Mouse (Mus musculus): ENCODE measurements around the gene Hcrt. TPM values are rescaled to one million over a fixed set of nuclear protein-coding genes. Genes with fewer than 3 reads are reported as not detected.

The Hcrt gene
- polyA plus RNA-seq, 1 experiment, result not detected

- TF ChIP-seq USF1 (IDR thresholded peaks at IDR 0.05; ENCODE audit: low read depth) (no peak), FOSL1 (IDR thresholded peaks at IDR 0.05; ENCODE audit: insufficient read depth, low read length, poor library complexity, severe bottlenecking) (no peak), MYOD1 (IDR thresholded peaks at IDR 0.05; ENCODE audit: control insufficient read depth, insufficient read length, low read depth) (no peak), CTCF (IDR thresholded peaks at IDR 0.05; ENCODE audit: control insufficient read depth, insufficient read depth, insufficient read length) (no peak), CEBPB (IDR thresholded peaks at IDR 0.05; ENCODE audit: low read depth) (no peak), MYOG (IDR thresholded peaks at IDR 0.05; ENCODE audit: control insufficient read depth, extremely low read depth, insufficient read length) (no peak), MAX (IDR thresholded peaks at IDR 0.05) (no peak)
- no peak overlapping the region for H3K4me3 ChIP-seq (ENCODE audit: insufficient read depth, poor library complexity, severe bottlenecking)
- H3ac ChIP-seq (ENCODE audit: control insufficient read depth, insufficient read length, low read depth), result no peak overlapping the region
- no peaks in the 10 kb centered on the region for H3K36me3 ChIP-seq (ENCODE audit: control insufficient read depth, insufficient read depth)
- H3K27me3 ChIP-seq (ENCODE audit: control insufficient read depth, insufficient read depth, insufficient read length), result no peaks in the 10 kb centered on the region
- no peaks in the 10 kb centered on the region for H3K79me3 ChIP-seq (ENCODE audit: low read depth)
- H3K79me2 ChIP-seq (ENCODE audit: control insufficient read depth, insufficient read depth), result no peaks in the 10 kb centered on the region
These were observed 13.2 kb upstream of the Hcrt start for GRCm38 (mm10) chr11:100775921-100776320.

- H3K79me2 ChIP-seq (ENCODE audit: control insufficient read depth, insufficient read depth), result no peaks in the 10 kb centered on the region
- H3K36me3 ChIP-seq (ENCODE audit: control insufficient read depth, insufficient read depth), result no peaks in the 10 kb centered on the region
- no peak overlapping the region for H3ac ChIP-seq (ENCODE audit: control insufficient read depth, insufficient read length, low read depth)
- no peaks in the 10 kb centered on the region for H3K79me3 ChIP-seq (ENCODE audit: low read depth)
- H3K4me3 ChIP-seq (ENCODE audit: insufficient read depth, poor library complexity, severe bottlenecking), result no peak overlapping the region
- TF ChIP-seq USF1 (IDR thresholded peaks at IDR 0.05; ENCODE audit: low read depth), result no peak
- TF ChIP-seq CTCF (IDR thresholded peaks at IDR 0.05; ENCODE audit: control insufficient read depth, insufficient read depth, insufficient read length), result no peak
- TF ChIP-seq MYOG (IDR thresholded peaks at IDR 0.05; ENCODE audit: control insufficient read depth, extremely low read depth, insufficient read length), result no peak
- no peak for TF ChIP-seq CEBPB (IDR thresholded peaks at IDR 0.05; ENCODE audit: low read depth)
- H3K27me3 ChIP-seq (ENCODE audit: control insufficient read depth, insufficient read depth, insufficient read length), result no peaks in the 10 kb centered on the region
These were observed 11.5 kb upstream of the Hcrt start for GRCm38 (mm10) chr11:100774261-100774660.

DNA sequence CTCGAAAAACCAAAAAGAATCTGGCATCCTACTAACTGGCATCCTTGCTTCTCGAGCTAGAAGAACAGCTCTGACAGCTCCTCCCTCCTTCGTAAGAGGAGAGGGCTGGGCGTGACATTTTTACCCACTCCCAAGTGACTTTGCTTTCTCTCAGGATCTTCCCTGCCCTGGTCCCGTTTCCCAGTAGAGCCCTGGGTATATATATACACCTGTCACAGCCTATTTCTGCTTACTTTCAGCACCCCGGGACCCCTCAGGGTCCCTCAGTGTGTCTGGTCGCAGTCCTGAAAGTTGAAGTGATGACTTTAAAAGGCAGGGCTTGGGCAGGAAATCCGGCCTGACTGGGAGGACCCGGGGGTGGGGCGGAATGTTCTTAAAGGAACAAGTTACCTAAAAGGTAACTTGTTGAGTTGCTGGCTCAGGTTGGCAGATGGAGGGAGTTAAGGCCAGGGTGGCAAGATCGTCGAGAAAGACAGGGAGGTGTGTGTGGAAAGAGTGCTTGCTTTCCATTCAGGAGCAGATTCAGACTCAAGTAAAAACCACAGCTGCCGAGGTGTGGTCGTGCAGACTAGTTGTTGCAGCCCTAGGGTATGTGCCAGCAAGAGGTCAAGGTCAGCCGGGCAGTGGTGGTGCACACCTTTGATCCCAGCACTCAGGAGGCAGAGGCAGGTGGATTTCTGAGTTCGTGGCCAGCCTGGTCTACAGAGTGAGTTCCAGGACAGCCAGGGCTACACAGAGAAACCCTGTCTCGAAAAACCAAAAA, 8.1 kb upstream of the Hcrt start, which contains the start of gene Ghdc:
Gene Ghdc, minus strand, starts transcription at position 312 of the 763 bp plus-strand sequence.
- H3K36me3 ChIP-seq (ENCODE audit: control insufficient read depth, insufficient read depth), result no peaks in the 10 kb centered on the region
- H3ac ChIP-seq (ENCODE audit: control insufficient read depth, insufficient read length, low read depth), result peak within 1 kb of the TSS; percentile 54
- peak within 1 kb of the TSS; percentile 40 for H3K4me3 ChIP-seq (ENCODE audit: insufficient read depth, poor library complexity, severe bottlenecking)
- H3K79me3 ChIP-seq (ENCODE audit: low read depth), result no peaks in the 10 kb centered on the region
- H3K27me3 ChIP-seq (ENCODE audit: control insufficient read depth, insufficient read depth, insufficient read length), result no peaks in the 10 kb centered on the region
- H3K79me2 ChIP-seq (ENCODE audit: control insufficient read depth, insufficient read depth), result no peaks in the 10 kb centered on the region
- TF ChIP-seq CTCF (IDR thresholded peaks at IDR 0.05; ENCODE audit: control insufficient read depth, insufficient read depth, insufficient read length) (no peak), MAX (IDR thresholded peaks at IDR 0.05) (peak; percentile 6), MYOD1 (IDR thresholded peaks at IDR 0.05; ENCODE audit: control insufficient read depth, insufficient read length, low read depth) (no peak)

- H3K27me3 ChIP-seq (ENCODE audit: control insufficient read depth, insufficient read depth, insufficient read length), result peaks cover 3% of the 10 kb centered on the region
- peak overlapping the region; percentile 40 for H3K4me3 ChIP-seq (ENCODE audit: insufficient read depth, poor library complexity, severe bottlenecking)
- no peaks in the 10 kb centered on the region for H3K79me3 ChIP-seq (ENCODE audit: low read depth)
- no peaks in the 10 kb centered on the region for H3K79me2 ChIP-seq (ENCODE audit: control insufficient read depth, insufficient read depth)
- no peaks in the 10 kb centered on the region for H3K36me3 ChIP-seq (ENCODE audit: control insufficient read depth, insufficient read depth)
- TF ChIP-seq CTCF (IDR thresholded peaks at IDR 0.05; ENCODE audit: control insufficient read depth, insufficient read depth, insufficient read length) (no peak), MYOD1 (IDR thresholded peaks at IDR 0.05; ENCODE audit: control insufficient read depth, insufficient read length, low read depth) (no peak), MAX (IDR thresholded peaks at IDR 0.05) (no peak)
- H3ac ChIP-seq (ENCODE audit: control insufficient read depth, insufficient read length, low read depth), result peak overlapping the region; percentile 4
These were observed 7.2 kb upstream of the Hcrt start for GRCm38 (mm10) chr11:100769980-100770379.

DNA sequence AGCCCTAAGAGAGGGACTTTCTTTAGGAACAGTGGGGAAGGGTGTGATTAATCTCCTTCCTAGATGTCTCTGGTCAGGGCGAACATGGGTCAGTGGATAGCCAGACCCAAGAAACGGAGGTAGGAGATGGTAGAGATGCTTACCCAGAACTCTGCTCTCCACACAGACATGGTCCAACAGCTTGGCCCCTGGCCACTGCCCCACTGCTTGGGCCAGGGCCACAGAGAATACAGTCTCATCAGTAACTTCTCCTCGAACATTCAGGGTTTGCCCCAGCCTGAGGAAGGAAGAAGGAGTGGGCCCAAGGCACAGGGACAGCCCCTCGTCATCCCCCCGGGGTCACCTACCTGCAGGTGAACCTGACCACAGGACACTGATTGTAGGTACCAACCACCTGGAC, 5.1 kb upstream of the Hcrt start:
- no peaks in the 10 kb centered on the region for H3K36me3 ChIP-seq (ENCODE audit: control insufficient read depth, insufficient read depth)

GRCm38 (mm10) chr11:100766726-100767125, 4.0 kb upstream of the Hcrt start:
- no peaks in the 10 kb centered on the region for H3K79me3 ChIP-seq (ENCODE audit: low read depth)
- no peak for TF ChIP-seq MYOG (IDR thresholded peaks at IDR 0.05; ENCODE audit: control insufficient read depth, extremely low read depth, insufficient read length)
- no peak for TF ChIP-seq CEBPB (IDR thresholded peaks at IDR 0.05; ENCODE audit: low read depth)
- TF ChIP-seq USF1 (IDR thresholded peaks at IDR 0.05; ENCODE audit: low read depth), result no peak
- no peaks in the 10 kb centered on the region for H3K79me2 ChIP-seq (ENCODE audit: control insufficient read depth, insufficient read depth)
- H3ac ChIP-seq (ENCODE audit: control insufficient read depth, insufficient read length, low read depth), result no peak overlapping the region
- peaks cover 16% of the 10 kb centered on the region for H3K27me3 ChIP-seq (ENCODE audit: control insufficient read depth, insufficient read depth, insufficient read length)
- H3K4me3 ChIP-seq (ENCODE audit: insufficient read depth, poor library complexity, severe bottlenecking), result no peak overlapping the region
- H3K36me3 ChIP-seq (ENCODE audit: control insufficient read depth, insufficient read depth), result no peaks in the 10 kb centered on the region

More for the DNA sequence above, 5.1 kb upstream of the Hcrt start:
- Histone ChIP-seq H3K27me3 (ENCODE audit: control insufficient read depth, insufficient read depth, insufficient read length) (peaks cover 6% of the 10 kb centered on the region), H3ac (ENCODE audit: control insufficient read depth, insufficient read length, low read depth) (no peak overlapping the region), H3K79me3 (ENCODE audit: low read depth) (no peaks in the 10 kb centered on the region), H3K4me3 (ENCODE audit: insufficient read depth, poor library complexity, severe bottlenecking) (no peak overlapping the region), H3K79me2 (ENCODE audit: control insufficient read depth, insufficient read depth) (no peaks in the 10 kb centered on the region)
- no peak for TF ChIP-seq MAX (IDR thresholded peaks at IDR 0.05)
- no peak for TF ChIP-seq CTCF (IDR thresholded peaks at IDR 0.05; ENCODE audit: control insufficient read depth, insufficient read depth, insufficient read length)
- TF ChIP-seq MYOG (IDR thresholded peaks at IDR 0.05; ENCODE audit: control insufficient read depth, extremely low read depth, insufficient read length), result no peak
- no peak for TF ChIP-seq CEBPB (IDR thresholded peaks at IDR 0.05; ENCODE audit: low read depth)
- TF ChIP-seq USF1 (IDR thresholded peaks at IDR 0.05; ENCODE audit: low read depth), result no peak
- no peak for TF ChIP-seq FOSL1 (IDR thresholded peaks at IDR 0.05; ENCODE audit: insufficient read depth, low read length, poor library complexity, severe bottlenecking)
- no peak for TF ChIP-seq MYOD1 (IDR thresholded peaks at IDR 0.05; ENCODE audit: control insufficient read depth, insufficient read length, low read depth)

Measured in C2C12 (cell line).